Mouse (Mus musculus) kidney, postnatal 0 days (tissue): ENCODE results near the gene Blm. TPM values are rescaled to one million over a fixed set of nuclear protein-coding genes. Genes with fewer than 3 reads are reported as not detected.

Source experiments
- ATAC-seq: fragments of 200-750 bp; cut with Nextera tagmentation; replicated peaks from 2 replicates; pipeline ENCODE4 v1.8.0; 2017; ENCODE audit warnings: low read depth, moderate number of reproducible peaks, moderate TSS enrichment, moderate library complexity; ENCODE audit not compliant: low FRiP score
- DNase-seq: peaks from one replicate; pipeline ENCODE4 v3.0.0-alpha.2; 2016; ENCODE audit warnings: low spot score
- H3K27ac ChIP-seq: fragments of 300-500 bp; sonication (generic); 2 replicates; pipeline ENCODE4 v1.5.1; 2014; ENCODE audit warnings: mild to moderate bottlenecking
- H3K27me3 ChIP-seq: fragments of 300-500 bp; sonication (generic); 2 replicates; pipeline ENCODE4 v1.6.1; 2014; ENCODE audit warnings: low read length, mixed read lengths; ENCODE audit not compliant: insufficient read depth
- H3K36me3 ChIP-seq: fragments of 300-500 bp; sonication (generic); 2 replicates; pipeline ENCODE4 v1.6.1; 2014; ENCODE audit warnings: low read length, mixed read lengths; ENCODE audit not compliant: insufficient read depth
- H3K4me1 ChIP-seq: fragments of 300-500 bp; sonication (generic); replicated peaks from 2 replicates; pipeline ENCODE4 v1.6.1; 2014; ENCODE audit warnings: antibody characterized with exemption, low read length, mixed read lengths; ENCODE audit not compliant: insufficient read depth
- H3K4me2 ChIP-seq: fragments of 300-500 bp; sonication (generic); 2 replicates; pipeline ENCODE4 v1.6.1; 2014; ENCODE audit warnings: mild to moderate bottlenecking, low read length, moderate library complexity, mixed read lengths
- H3K4me3 ChIP-seq: fragments of 300-500 bp; sonication (generic); replicated peaks from 2 replicates; pipeline ENCODE4 v1.5.1; 2014; ENCODE audit warnings: low read depth, low read length
- H3K9ac ChIP-seq: fragments of 300-500 bp; sonication (generic); 2 replicates; pipeline ENCODE4 v1.6.1; 2014; ENCODE audit warnings: low read depth, low read length
- H3K9me3 ChIP-seq: fragments of 300-500 bp; sonication (generic); replicated peaks from 2 replicates; pipeline ENCODE4 v1.6.1; 2016; ENCODE audit warnings: low read length, inconsistent platforms, mixed read lengths
- CTCF ChIP-seq: IDR thresholded peaks from 2 replicates; pipeline ENCODE4 v1.5.1; 2016; ENCODE audit warnings: antibody characterized with exemption, low read depth, mild to moderate bottlenecking, moderate library complexity
- WGBS: fragments of 180-500 bp; shearing (Covaris S2); extraction: QIAGEN DNeasy Blood & Tissue Kit; methylation state at CpG from one replicate; pipeline ENCODE4 v1.1.7; 2014; 5-methylcytosine and 5-hydroxymethylcytosine counted together
- polyA plus RNA-seq: library from polyadenylated mRNA; unstranded; fragments of >200 nt; fragmentation: Nextera tagmentation; extraction: Ambion mirVana; gene quantifications from 2 replicates; pipeline ENCODE4 v1.2.1, GENCODE M21; 2015

Blm gene
- polyA plus RNA-seq, result 6.7 and 8.5 TPM in 2 replicates

DNA sequence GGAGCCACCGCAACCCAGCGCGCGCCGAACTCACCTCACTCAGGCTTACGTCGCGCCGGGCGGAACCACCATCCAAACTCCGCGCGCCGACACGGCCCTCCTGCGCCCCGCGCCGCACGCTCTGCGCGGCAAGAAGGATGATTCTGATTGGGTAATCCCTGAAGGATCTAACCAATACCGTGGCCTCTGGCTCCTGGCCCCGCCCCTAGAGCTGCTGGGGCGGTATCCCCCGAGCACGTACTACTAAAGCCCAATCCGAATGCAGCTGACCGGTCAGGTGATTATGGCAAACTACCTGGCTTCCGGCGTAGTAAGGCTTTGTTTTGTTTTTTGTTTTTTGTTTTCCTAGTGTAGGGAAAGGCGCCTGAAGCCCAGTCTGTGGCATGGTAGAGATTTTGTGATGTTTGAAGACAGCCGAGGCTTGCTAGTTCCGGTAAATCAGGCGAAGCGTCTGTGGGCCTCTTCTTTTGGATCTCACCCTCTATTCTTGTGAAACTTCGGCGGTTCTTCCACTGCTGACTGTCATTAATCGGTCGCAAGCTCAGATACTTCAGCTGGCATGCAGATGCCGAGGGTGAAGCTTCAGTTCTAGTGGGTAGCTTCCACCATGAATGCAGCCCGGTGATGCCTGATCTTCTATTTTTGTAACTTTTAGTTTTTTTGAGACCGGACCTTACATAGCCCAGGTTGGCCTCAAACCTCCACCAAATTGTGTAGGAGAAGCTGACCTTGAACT, at the start of gene Blm:
TSS of gene Blm (minus strand) at position 111 of the 736 bp plus-strand sequence.
- H3K9me3 ChIP-seq, result no peaks in the 10 kb centered on the region
- peak within 1 kb of the TSS; percentile 89 for H3K27ac ChIP-seq
- peak within 1 kb of the TSS; percentile 70 for H3K9ac ChIP-seq
- H3K27me3 ChIP-seq, result no peaks in the 10 kb centered on the region
- H3K4me2 ChIP-seq, result peak within 1 kb of the TSS; percentile 89
- WGBS, result under 1% methylated on average over 43 of the region's 43 CpGs
- no peaks in the 10 kb centered on the region for H3K36me3 ChIP-seq
- DNase-seq (peak; percentile 99), ATAC-seq (peak; percentile 100)
- no peaks in the 10 kb centered on the region; the same call in 1 of the 2 replicates for H3K4me1 ChIP-seq
- peak within 1 kb of the TSS; percentile 61 for H3K4me3 ChIP-seq
- TF ChIP-seq CTCF, result no peak

DNA sequence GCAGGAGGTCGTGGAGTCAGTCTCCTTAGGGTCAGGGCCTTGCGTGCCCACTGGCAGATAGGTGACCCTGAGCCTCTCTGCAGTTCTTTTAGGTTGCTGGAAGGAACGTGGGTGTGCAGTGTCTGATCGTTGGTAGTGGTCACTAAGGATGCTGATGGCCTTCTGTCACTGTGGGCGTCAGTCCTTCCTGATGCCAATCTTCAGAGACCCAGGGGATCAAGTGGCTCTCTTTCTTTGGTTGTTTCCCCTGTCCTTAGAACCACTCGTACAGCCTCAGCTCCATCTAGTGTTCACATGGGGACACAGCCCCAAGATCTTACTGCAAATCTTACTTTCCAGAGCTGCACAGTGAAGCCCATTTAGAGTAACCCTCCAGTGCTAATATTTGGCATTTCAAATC, 49.1 kb upstream of the Blm start:
- peaks cover 19% of the 10 kb centered on the region; the same call in 1 of the 2 replicates for H3K4me1 ChIP-seq
- H3K4me3 ChIP-seq, result no peak overlapping the region
- H3K27me3 ChIP-seq, result no peaks in the 10 kb centered on the region
- ATAC-seq (no peak), DNase-seq (peak; percentile 93)
- WGBS, result 28% methylated on average over 6 of the region's 6 CpGs
- TF ChIP-seq CTCF, result peak; percentile 90
- no peaks in the 10 kb centered on the region for H3K9me3 ChIP-seq
- no peak overlapping the region for H3K4me2 ChIP-seq
- H3K36me3 ChIP-seq, result peaks cover under 1% of the 10 kb centered on the region; the same call in 1 of the 2 replicates
- no peak overlapping the region for H3K27ac ChIP-seq
- H3K9ac ChIP-seq, result no peak overlapping the region

DNA sequence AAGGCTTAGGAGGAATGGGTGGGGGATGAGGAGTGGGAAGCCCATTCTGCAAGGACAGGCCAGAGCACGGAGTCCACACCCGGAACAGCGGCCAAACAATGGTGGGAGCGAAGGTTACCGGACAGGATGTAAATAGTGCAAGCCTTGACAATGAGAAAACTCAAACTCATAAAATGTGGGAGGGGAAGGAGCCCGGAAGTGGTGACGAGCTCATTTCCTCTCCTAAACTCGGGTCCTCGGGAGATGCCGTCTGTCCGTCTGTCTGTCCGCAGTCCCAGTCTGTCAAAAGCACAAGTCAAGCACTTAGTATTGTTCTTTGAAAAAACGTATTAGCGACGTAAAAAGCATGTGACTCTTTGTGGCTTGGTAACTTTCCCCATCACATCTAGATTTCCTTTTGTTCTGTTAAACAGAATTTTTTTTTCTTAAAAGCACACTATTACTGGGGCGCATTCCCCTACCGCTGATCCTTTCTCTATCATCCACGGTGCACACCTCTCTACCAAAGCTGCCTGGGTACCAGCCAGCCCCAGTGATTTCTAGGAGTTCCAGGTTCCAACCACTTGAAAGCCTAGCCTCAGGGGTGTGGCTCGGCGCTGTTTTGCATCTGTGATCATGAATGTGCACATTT, 48.0 kb upstream of the Blm start:
- H3K4me3 ChIP-seq, result no peak overlapping the region
- 0 out of 2 replicates have a peak, but pooled peaks have one; percentile 19 for ATAC-seq
- peak overlapping the region; percentile 61 for H3K27ac ChIP-seq
- H3K9ac ChIP-seq, result no peak overlapping the region
- WGBS, result 34% methylated on average over 20 of the region's 20 CpGs
- no peak for TF ChIP-seq CTCF
- no peaks in the 10 kb centered on the region for H3K36me3 ChIP-seq
- peak; percentile 86 for DNase-seq
- H3K27me3 ChIP-seq, result no peaks in the 10 kb centered on the region
- H3K4me2 ChIP-seq, result peak overlapping the region; percentile 34; the same call in 1 of the 2 replicates
- peaks cover 19% of the 10 kb centered on the region; the same call in 1 of the 2 replicates for H3K4me1 ChIP-seq
- H3K9me3 ChIP-seq, result no peaks in the 10 kb centered on the region

DNA sequence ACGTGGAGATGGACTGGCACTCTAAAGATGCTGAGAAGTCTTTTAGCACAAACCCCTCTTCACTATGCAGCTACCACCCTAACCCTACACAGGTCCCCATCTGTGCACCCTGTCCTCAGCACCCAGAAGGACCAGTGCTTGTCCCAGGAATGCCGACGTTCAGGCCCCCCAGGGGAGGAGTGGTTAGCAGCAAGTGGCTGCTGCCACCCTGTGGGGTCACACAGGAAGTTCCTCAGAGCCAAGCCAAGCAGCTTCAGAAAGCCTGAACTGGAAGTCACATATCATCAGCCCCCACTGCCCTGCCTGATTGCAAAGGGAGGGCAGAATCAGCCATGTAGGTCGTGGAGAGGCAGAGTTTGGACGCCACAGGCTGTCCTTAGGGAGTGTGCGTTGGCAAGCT, 45.4 kb upstream of the Blm start:
- Histone ChIP-seq H3K4me3 (no peak overlapping the region), H3K4me1 (0 out of 2 replicates have a peak, but pooled peaks cover 2% of the 10 kb centered on the region), H3K4me2 (no peak overlapping the region), H3K36me3 (no peaks in the 10 kb centered on the region), H3K9me3 (no peaks in the 10 kb centered on the region), H3K27ac (no peak overlapping the region), H3K27me3 (no peaks in the 10 kb centered on the region), H3K9ac (no peak overlapping the region)
- ATAC-seq (no peak), DNase-seq (peak; percentile 45)
- 20% methylated on average over 6 of the region's 6 CpGs for WGBS
- peak; percentile 74 for TF ChIP-seq CTCF

- Histone ChIP-seq H3K4me1 (0 out of 2 replicates have a peak, but pooled peaks cover 2% of the 10 kb centered on the region), H3K4me2 (no peak overlapping the region), H3K9me3 (no peaks in the 10 kb centered on the region), H3K4me3 (no peak overlapping the region), H3K27ac (no peak overlapping the region), H3K9ac (no peak overlapping the region), H3K36me3 (no peaks in the 10 kb centered on the region), H3K27me3 (no peaks in the 10 kb centered on the region)
- TF ChIP-seq CTCF, result no peak
- DNase-seq (no peak), ATAC-seq (no peak)
- WGBS, result 70% methylated on average over 14 of the region's 14 CpGs
Measured at GRCm38 (mm10) chr7:80577417-80577980, 42.6 kb upstream of the Blm start.

GRCm38 (mm10) chr7:80576626-80577025, 41.7 kb upstream of the Blm start:
- TF ChIP-seq CTCF, result no peak
- H3K27ac ChIP-seq, result no peak overlapping the region
- H3K4me1 ChIP-seq, result no peaks in the 10 kb centered on the region
- H3K9me3 ChIP-seq, result no peaks in the 10 kb centered on the region
- H3K36me3 ChIP-seq, result no peaks in the 10 kb centered on the region
- no peak for ATAC-seq
- no peaks in the 10 kb centered on the region for H3K27me3 ChIP-seq
- 82% methylated on average over 3 of the region's 3 CpGs for WGBS
- no peak overlapping the region for H3K9ac ChIP-seq
- H3K4me3 ChIP-seq, result no peak overlapping the region
- DNase-seq, result no peak
- no peak overlapping the region for H3K4me2 ChIP-seq
